Mouse (Mus musculus): ENCODE measurements around the gene Dcst1. TPM values are rescaled to one million over a fixed set of nuclear protein-coding genes. Genes with fewer than 3 reads are reported as not detected.

The Dcst1 gene
- polyA plus RNA-seq, 1 experiment, result 2.2 TPM

GRCm38 (mm10) chr3:89308089-89308488 is 57.0 kb downstream of the Dcst1 start:
- WGBS, result 2% methylated on average over 9 of the region's 9 CpGs
- TF ChIP-seq CTCF (conservative IDR thresholded peaks at IDR 0.05; ENCODE audit: insufficient read depth, insufficient read length, low read depth, low read length), result peak; percentile 93
- TF ChIP-seq POLR2A (IDR thresholded peaks at IDR 0.05; ENCODE audit: low read depth, low read length), result no peak
- Histone ChIP-seq H3K27me3 (replicated peaks; ENCODE audit: control insufficient read depth, insufficient read depth, low read length) (no peaks in the 10 kb centered on the region), H3K4me3 (ENCODE audit: insufficient read depth, low read depth, low read length) (no peak overlapping the region), H3K36me3 (ENCODE audit: control insufficient read depth, insufficient read depth, low read length) (no peaks in the 10 kb centered on the region), H3K4me1 (ENCODE audit: control insufficient read depth, insufficient read depth, low read length) (peaks cover 12% of the 10 kb centered on the region), H3K27ac (ENCODE audit: insufficient read depth, low read depth, low read length) (no peak overlapping the region)
- DNase-seq, result peak; percentile 86

- Histone ChIP-seq H3K4me3 (ENCODE audit: insufficient read depth, low read depth, low read length) (no peak overlapping the region), H3K36me3 (ENCODE audit: control insufficient read depth, insufficient read depth, low read length) (no peaks in the 10 kb centered on the region), H3K27me3 (replicated peaks; ENCODE audit: control insufficient read depth, insufficient read depth, low read length) (no peaks in the 10 kb centered on the region), H3K27ac (ENCODE audit: insufficient read depth, low read depth, low read length) (peak overlapping the region; percentile 59), H3K4me1 (ENCODE audit: control insufficient read depth, insufficient read depth, low read length) (peaks cover 12% of the 10 kb centered on the region)
- DNase-seq, result peak; percentile 86
- WGBS, result 52% methylated on average over 8 of the region's 8 CpGs
- TF ChIP-seq POLR2A (IDR thresholded peaks at IDR 0.05; ENCODE audit: low read depth, low read length) (no peak), CTCF (conservative IDR thresholded peaks at IDR 0.05; ENCODE audit: insufficient read depth, insufficient read length, low read depth, low read length) (no peak)
These were observed 59.3 kb downstream of the Dcst1 start for GRCm38 (mm10) chr3:89305551-89306325.

- Histone ChIP-seq H3K36me3 (ENCODE audit: control insufficient read depth, insufficient read depth, low read length) (no peaks in the 10 kb centered on the region), H3K27me3 (replicated peaks; ENCODE audit: control insufficient read depth, insufficient read depth, low read length) (no peaks in the 10 kb centered on the region), H3K4me1 (ENCODE audit: control insufficient read depth, insufficient read depth, low read length) (peaks cover 12% of the 10 kb centered on the region), H3K4me3 (ENCODE audit: insufficient read depth, low read depth, low read length) (no peak overlapping the region), H3K27ac (ENCODE audit: insufficient read depth, low read depth, low read length) (peak overlapping the region; percentile 42)
- no peak for DNase-seq
- WGBS, result 38% methylated on average over 4 of the region's 4 CpGs
- TF ChIP-seq CTCF (conservative IDR thresholded peaks at IDR 0.05; ENCODE audit: insufficient read depth, insufficient read length, low read depth, low read length), result no peak
- no peak for TF ChIP-seq POLR2A (IDR thresholded peaks at IDR 0.05; ENCODE audit: low read depth, low read length)
These were observed 59.9 kb downstream of the Dcst1 start for GRCm38 (mm10) chr3:89305105-89305504.

- H3K4me1 ChIP-seq (ENCODE audit: control insufficient read depth, insufficient read depth, low read length), result peaks cover 12% of the 10 kb centered on the region
- TF ChIP-seq CTCF (conservative IDR thresholded peaks at IDR 0.05; ENCODE audit: insufficient read depth, insufficient read length, low read depth, low read length), result no peak
- no peak for TF ChIP-seq POLR2A (IDR thresholded peaks at IDR 0.05; ENCODE audit: low read depth, low read length)
- 83% methylated on average over 6 of the region's 6 CpGs for WGBS
- H3K36me3 ChIP-seq (ENCODE audit: control insufficient read depth, insufficient read depth, low read length), result no peaks in the 10 kb centered on the region
- H3K4me3 ChIP-seq (ENCODE audit: insufficient read depth, low read depth, low read length), result no peak overlapping the region
- no peaks in the 10 kb centered on the region for H3K27me3 ChIP-seq (replicated peaks; ENCODE audit: control insufficient read depth, insufficient read depth, low read length)
- DNase-seq, result no peak
- H3K27ac ChIP-seq (ENCODE audit: insufficient read depth, low read depth, low read length), result no peak overlapping the region
These were observed 60.6 kb downstream of the Dcst1 start for GRCm38 (mm10) chr3:89304440-89304839.

- no peak overlapping the region for H3K4me3 ChIP-seq (ENCODE audit: insufficient read depth, low read depth, low read length)
- TF ChIP-seq CTCF (conservative IDR thresholded peaks at IDR 0.05; ENCODE audit: insufficient read depth, insufficient read length, low read depth, low read length) (0 out of 2 replicates have a peak, but pooled peaks have one; percentile 4), POLR2A (IDR thresholded peaks at IDR 0.05; ENCODE audit: low read depth, low read length) (no peak)
- H3K27ac ChIP-seq (ENCODE audit: insufficient read depth, low read depth, low read length), result peak overlapping the region; percentile 5; the same call in 1 of the 2 replicates
- H3K36me3 ChIP-seq (ENCODE audit: control insufficient read depth, insufficient read depth, low read length), result no peaks in the 10 kb centered on the region
- no peak for DNase-seq
- no peaks in the 10 kb centered on the region for H3K27me3 ChIP-seq (replicated peaks; ENCODE audit: control insufficient read depth, insufficient read depth, low read length)
- WGBS, result 66% methylated on average over 2 of the region's 2 CpGs
- H3K4me1 ChIP-seq (ENCODE audit: control insufficient read depth, insufficient read depth, low read length), result peaks cover 11% of the 10 kb centered on the region
These were observed 64.5 kb downstream of the Dcst1 start for GRCm38 (mm10) chr3:89300514-89300913.

Other genes starting within 250 kb of the Dcst1 start
- 79.3 and 96.0 TPM in 2 replicates for gene Pklr, start 229.1 kb downstream of the Dcst1 start, polyA plus RNA-seq (2012; rRNA removed)
- gene Hcn3, start 205.1 kb downstream of the Dcst1 start, polyA plus RNA-seq (2012; rRNA removed), result 1.1 and 1.4 TPM in 2 replicates
- 37.8 and 40.2 TPM in 2 replicates for gene Clk2, start 200.5 kb downstream of the Dcst1 start, polyA plus RNA-seq (2012; rRNA removed)
- 138 and 141 TPM in 2 replicates for gene Scamp3, start 187.8 kb downstream of the Dcst1 start, polyA plus RNA-seq (2012; rRNA removed)
- 18.3 and 18.4 TPM in 2 replicates for gene Fam189b, start 182.1 kb downstream of the Dcst1 start, polyA plus RNA-seq (2012; rRNA removed)
- 61.6 and 65.3 TPM in 2 replicates for gene Gba, start 162.3 kb downstream of the Dcst1 start, polyA plus RNA-seq (2012; rRNA removed)
- gene Thbs3, start 150.1 kb downstream of the Dcst1 start, polyA plus RNA-seq (2012; rRNA removed), result 5.0 and 7.9 TPM in 2 replicates
- 257 and 283 TPM in 2 replicates for gene Mtx1, start 138.2 kb downstream of the Dcst1 start, polyA plus RNA-seq (2012; rRNA removed)
- gene Muc1, start 136.2 kb downstream of the Dcst1 start, polyA plus RNA-seq (2012; rRNA removed), result 45.9 and 53.8 TPM in 2 replicates
- 142 and 173 TPM in 2 replicates for gene Krtcap2, start 119.3 kb downstream of the Dcst1 start, polyA plus RNA-seq (2012; rRNA removed)
- gene Trim46, start 118.9 kb downstream of the Dcst1 start, polyA plus RNA-seq (2012; rRNA removed), result 9.1 and 10.5 TPM in 2 replicates
- 431 and 562 TPM in 2 replicates for gene Dpm3, start 105.9 kb downstream of the Dcst1 start, polyA plus RNA-seq (2012; rRNA removed)
- 109 and 110 TPM in 2 replicates for gene Slc50a1, start 94.7 kb downstream of the Dcst1 start, polyA plus RNA-seq (2012; rRNA removed)
- 54.1 and 59.2 TPM in 2 replicates for gene Efna1, start 84.1 kb downstream of the Dcst1 start, polyA plus RNA-seq (2012; rRNA removed)
- gene Efna3, start 42.3 kb downstream of the Dcst1 start, polyA plus RNA-seq (2012; rRNA removed), result 2.4 and 4.2 TPM in 2 replicates
- gene Efna4, start 27.2 kb downstream of the Dcst1 start, polyA plus RNA-seq (2012; rRNA removed), result 8.2 and 10.4 TPM in 2 replicates
- gene Adam15, start 15.3 kb downstream of the Dcst1 start, polyA plus RNA-seq (2012; rRNA removed), result 95.1 and 111 TPM in 2 replicates
- 0.38 and 0.41 TPM in 2 replicates for gene Dcst2, start 3.3 kb downstream of the Dcst1 start, polyA plus RNA-seq (2012; rRNA removed)
- 54.3 and 58.8 TPM in 2 replicates for gene Zbtb7b, start 29.5 kb upstream of the Dcst1 start, polyA plus RNA-seq (2012; rRNA removed)
- gene Lenep, start 37.5 kb upstream of the Dcst1 start, polyA plus RNA-seq (2012; rRNA removed), result 0.15 TPM in 1 of 2 replicates, not detected in the other
- 54.6 and 56.7 TPM in 2 replicates for gene Flad1, start 46.6 kb upstream of the Dcst1 start, polyA plus RNA-seq (2012; rRNA removed)
- gene Cks1b, start 53.1 kb upstream of the Dcst1 start, polyA plus RNA-seq (2012; rRNA removed), result 6.8 and 7.3 TPM in 2 replicates
- 53.2 and 57.2 TPM in 2 replicates for gene Shc1, start 53.2 kb upstream of the Dcst1 start, polyA plus RNA-seq (2012; rRNA removed)
- 26.2 and 45.6 TPM in 2 replicates for gene Pygo2, start 65.0 kb upstream of the Dcst1 start, polyA plus RNA-seq (2012; rRNA removed)
- gene Pbxip1, start 71.5 kb upstream of the Dcst1 start, polyA plus RNA-seq (2012; rRNA removed), result 60.5 and 61.3 TPM in 2 replicates
- 20.6 and 27.2 TPM in 2 replicates for gene Pmvk, start 89.3 kb upstream of the Dcst1 start, polyA plus RNA-seq (2012; rRNA removed)
- gene Kcnn3, start 154.9 kb upstream of the Dcst1 start, polyA plus RNA-seq (2012; rRNA removed), result 1.3 TPM in 2 replicates

All from kidney, adult 2 months (tissue).